ENCODE assay signal across 37 mouse cellular contexts in genomic region chr12:66275890-66276289, GRCm38 (mm10). TPM values are rescaled to one million over a fixed set of nuclear protein-coding genes. Genes with fewer than 3 reads are reported as not detected.
"Had no signal": no experiment of that assay in that cellular context is flagged by ENCODE, and none has a peak within 500 bp of the region (broad histone marks: within the 10 kb centered on the region; RNA-seq: fewer than 3 reads in every experiment).

No protein-coding gene starts in this region.

- H3K4me3 ChIP-seq: left cerebral cortex, adult 2 months; limb, embryonic 10.5 days; limb, embryonic 12.5 days; limb, embryonic 13.5 days; limb, embryonic 15.5 days; liver, embryonic 12.5 days; liver, embryonic 13.5 days; liver, embryonic 15.5 days; lung, embryonic 15.5 days; megakaryocyte, embryonic 14.5 days; midbrain, embryonic 10.5 days; midbrain, embryonic 12.5 days; midbrain, embryonic 13.5 days; myocyte; neural tube, embryonic 12.5 days had no signal

- H3K27me3 ChIP-seq: limb, embryonic 12.5 days; limb, embryonic 13.5 days; limb, embryonic 15.5 days; liver, embryonic 12.5 days; liver, embryonic 13.5 days; liver, embryonic 15.5 days; lung, embryonic 15.5 days; megakaryocyte, embryonic 14.5 days; midbrain, embryonic 12.5 days; midbrain, embryonic 13.5 days; neural tube, embryonic 12.5 days had no signal

- H3K4me2 ChIP-seq: limb, embryonic 12.5 days; limb, embryonic 13.5 days; limb, embryonic 15.5 days; liver, embryonic 11.5 days; liver, embryonic 12.5 days; liver, embryonic 13.5 days; liver, embryonic 15.5 days; lung, embryonic 14.5 days; lung, embryonic 15.5 days; midbrain, embryonic 12.5 days; midbrain, embryonic 13.5 days; neural tube, embryonic 12.5 days had no signal

- H3K4me1 ChIP-seq: limb, embryonic 10.5 days; limb, embryonic 12.5 days; limb, embryonic 13.5 days; limb, embryonic 15.5 days; liver, embryonic 12.5 days; liver, embryonic 13.5 days; liver, embryonic 15.5 days; lung, embryonic 15.5 days; megakaryocyte, embryonic 14.5 days; midbrain, embryonic 10.5 days; midbrain, embryonic 12.5 days; midbrain, embryonic 13.5 days; neural tube, embryonic 12.5 days had no signal

- DNase-seq: left cerebral cortex, postnatal 4 days; liver; liver, embryonic 13.5 days; liver, postnatal 0 days; lung, adult 18-20 months; lung, adult 2 months; lung, embryonic 14.5 days; lung, postnatal 10 days; lung, postnatal 14 days; lung, postnatal 4 days; midbrain, embryonic 14.5 days had no signal

- ATAC-seq: liver, embryonic 12.5 days; liver, postnatal 0 days; lung, postnatal 0 days; midbrain, embryonic 13.5 days; midbrain, embryonic 16.5 days had no signal

- H3K9ac ChIP-seq: limb, embryonic 12.5 days; limb, embryonic 13.5 days; limb, embryonic 15.5 days; liver, embryonic 12.5 days; liver, embryonic 13.5 days; liver, embryonic 14.5 days; liver, embryonic 15.5 days; liver, postnatal 0 days; lung, embryonic 14.5 days; lung, embryonic 15.5 days; midbrain, embryonic 12.5 days; midbrain, embryonic 13.5 days; neural tube, embryonic 12.5 days had no signal

- H3K36me3 ChIP-seq: limb, embryonic 10.5 days; limb, embryonic 12.5 days; limb, embryonic 13.5 days; limb, embryonic 15.5 days; liver, embryonic 12.5 days; liver, embryonic 13.5 days; liver, embryonic 15.5 days; lung, embryonic 15.5 days; midbrain, embryonic 10.5 days; midbrain, embryonic 12.5 days; midbrain, embryonic 13.5 days; neural tube, embryonic 12.5 days had no signal

- H3K27ac ChIP-seq: left cerebral cortex, adult 2 months; limb, embryonic 10.5 days; limb, embryonic 12.5 days; limb, embryonic 13.5 days; limb, embryonic 15.5 days; liver, embryonic 12.5 days; liver, embryonic 13.5 days; liver, embryonic 14.5 days; liver, embryonic 15.5 days; lung, embryonic 15.5 days; macrophage; midbrain, embryonic 10.5 days; midbrain, embryonic 12.5 days; midbrain, embryonic 13.5 days; neural tube, embryonic 12.5 days had no signal

- H3K9me3 ChIP-seq: limb, embryonic 10.5 days; limb, embryonic 12.5 days; limb, embryonic 13.5 days; limb, embryonic 15.5 days; liver, embryonic 13.5 days; liver, embryonic 15.5 days; lung, embryonic 15.5 days; megakaryocyte, embryonic 14.5 days; midbrain, embryonic 10.5 days; midbrain, embryonic 12.5 days; midbrain, embryonic 13.5 days; neural tube, embryonic 12.5 days had no signal

RNA-seq across cellular contexts. Expression of gene Rpl10l, which starts 8.3 kb away (rescaled TPM):
- polyA plus RNA-seq: limb, embryonic 10.5 days; limb, embryonic 11.5 days; limb, embryonic 12.5 days; limb, embryonic 13.5 days; limb, embryonic 14.5 days; limb, embryonic 15.5 days; liver, adult 2 months; liver, embryonic 11.5 days; liver, embryonic 12.5 days; liver, embryonic 13.5 days; liver, embryonic 14.5 days; liver, embryonic 15.5 days; liver, embryonic 16.5 days; liver, postnatal 0 days; lung, adult 2 months; lung, embryonic 14.5 days; lung, embryonic 15.5 days; lung, embryonic 16.5 days; lung, postnatal 0 days; macrophage; midbrain, embryonic 10.5 days; midbrain, embryonic 12.5 days; midbrain, embryonic 13.5 days; midbrain, embryonic 14.5 days; midbrain, embryonic 16.5 days; midbrain, postnatal 0 days; myocyte; neural tube, embryonic 11.5 days; neural tube, embryonic 12.5 days had no signal
